Mouse (Mus musculus) myocyte (in vitro differentiated cells): ENCODE results near the gene Epha5.

Experiments
- CEBPB ChIP-seq: IDR thresholded peaks from 2 replicates; pipeline ENCODE4 v1.6.1; 2011; ENCODE audit warnings: mild to moderate bottlenecking, moderate library complexity; ENCODE audit not compliant: poor library complexity, insufficient read depth, severe bottlenecking
- E2F4 ChIP-seq: IDR thresholded peaks from one replicate; pipeline ENCODE4 v1.6.1; 2011; ENCODE audit warnings: mild to moderate bottlenecking, control low read depth, moderate library complexity; ENCODE audit not compliant: insufficient read depth
- MAX ChIP-seq: IDR thresholded peaks from one replicate; pipeline ENCODE4 v1.6.1; 2011; ENCODE audit warnings: low read depth, mild to moderate bottlenecking, control low read depth
- MYOD1 ChIP-seq, 3 experiments: IDR thresholded peaks; one replicate each; pipeline ENCODE4 v1.6.1; 2011; ENCODE audit warnings: control low read depth in 2 of 3, low read depth in 2 of 3, mild to moderate bottlenecking in 2 of 3, moderate library complexity in 1 of 3; ENCODE audit not compliant: insufficient read length in 2 of 3, control insufficient read depth in 1 of 3
- MYOG ChIP-seq, 3 experiments: IDR thresholded peaks; one replicate each; pipeline ENCODE4 v1.6.1; 2011; ENCODE audit warnings: control low read depth in 2 of 3, low read depth in 2 of 3, mild to moderate bottlenecking in 2 of 3; ENCODE audit not compliant: insufficient read length in 2 of 3, control insufficient read depth in 1 of 3, insufficient read depth in 1 of 3
- POLR2A ChIP-seq: IDR thresholded peaks from one replicate; pipeline ENCODE4 v1.6.1; 2011; ENCODE audit warnings: low read depth, mild to moderate bottlenecking, control low read depth, moderate library complexity; ENCODE audit not compliant: insufficient read length
- POLR2AphosphoS2 ChIP-seq: IDR thresholded peaks from one replicate; pipeline ENCODE4 v1.6.1; 2011; ENCODE audit warnings: low read depth, control low read depth; ENCODE audit not compliant: insufficient read length
- REST ChIP-seq: IDR thresholded peaks from one replicate; pipeline ENCODE4 v1.6.1; 2011; ENCODE audit warnings: mild to moderate bottlenecking, control low read depth, moderate library complexity; ENCODE audit not compliant: insufficient read depth, insufficient read length
- SRF ChIP-seq: IDR thresholded peaks from one replicate; pipeline ENCODE4 v1.6.1; 2011; ENCODE audit warnings: low read depth; ENCODE audit not compliant: control insufficient read depth, insufficient read length
- TCF12 ChIP-seq: IDR thresholded peaks from one replicate; pipeline ENCODE4 v1.6.1; 2011; ENCODE audit warnings: mild to moderate bottlenecking, control low read depth; ENCODE audit not compliant: poor library complexity, insufficient read depth, severe bottlenecking
- TCF3 ChIP-seq: IDR thresholded peaks from one replicate; pipeline ENCODE4 v1.6.1; 2011; ENCODE audit warnings: low read depth, control low read depth; ENCODE audit not compliant: insufficient read length
- USF1 ChIP-seq: IDR thresholded peaks from one replicate; pipeline ENCODE4 v1.6.1; 2011; ENCODE audit warnings: low read depth, mild to moderate bottlenecking, control low read depth, moderate library complexity

DNA sequence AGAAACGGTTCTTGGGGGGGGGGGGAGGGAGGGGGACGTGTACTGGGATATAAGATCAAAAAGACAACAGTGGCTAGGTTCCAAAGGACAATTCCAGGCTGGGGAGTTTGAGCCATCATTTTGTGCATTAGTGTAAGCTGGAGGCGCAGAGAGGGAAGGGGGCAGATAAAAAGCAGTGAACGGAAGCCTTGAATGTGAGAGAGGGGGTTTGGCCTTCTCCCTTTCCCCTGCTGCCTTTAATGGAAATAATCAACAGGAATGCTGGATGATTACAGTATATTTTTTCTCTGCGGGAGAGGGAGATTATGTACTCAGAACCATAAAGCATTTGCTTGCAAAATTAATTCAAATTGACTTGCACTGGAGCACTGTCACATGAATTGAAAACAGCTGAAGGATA is 51.8 kb downstream of the Epha5 start:
- TF ChIP-seq TCF3 (no peak), MAX (no peak), POLR2A (no peak), POLR2AphosphoS2 (no peak), MYOD1 (IDR thresholded peaks at IDR 0.05; ENCODE audit: control insufficient read depth in 1 of 3, insufficient read length in 2 of 3, low read depth in 2 of 3) (no peak), E2F4 (no peak), CEBPB (no peak), SRF (no peak), USF1 (no peak), MYOG (IDR thresholded peaks at IDR 0.05; ENCODE audit: control insufficient read depth in 1 of 3, insufficient read depth in 1 of 3, insufficient read length in 2 of 3, low read depth in 2 of 3) (no peak), TCF12 (no peak), REST (no peak)
